Mouse (Mus musculus): Measurements from ENCODE around the gene Tcaf1.

DNA sequence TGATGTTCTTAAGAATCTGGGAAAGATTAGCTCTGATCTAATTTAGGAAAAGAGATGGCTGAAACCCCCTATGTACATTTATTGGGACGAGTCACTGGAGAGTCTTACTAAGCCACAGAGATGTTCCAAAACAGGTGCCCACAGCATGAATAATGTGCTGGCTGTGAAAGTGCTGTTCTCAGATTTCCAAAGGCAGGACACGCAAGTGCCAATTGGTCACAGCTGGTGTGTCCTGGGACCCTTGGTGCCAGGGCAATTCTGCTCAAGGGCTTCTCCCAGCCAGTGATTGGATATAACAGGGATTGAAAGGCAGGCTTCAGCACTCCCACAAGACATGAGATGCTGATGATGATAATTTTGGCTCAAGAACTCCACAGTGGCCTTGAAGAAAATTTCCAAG is 48.1 kb downstream of the Tcaf1 start:
- no peak for TF ChIP-seq POLR2A (IDR thresholded peaks at IDR 0.05; ENCODE audit: low read depth, low read length)
- no peak for TF ChIP-seq CTCF (conservative IDR thresholded peaks at IDR 0.05; ENCODE audit: insufficient read depth, insufficient read length, low read depth, low read length)

Measured in kidney, adult 2 months (tissue).